Mouse (Mus musculus) adrenal gland, postnatal 36 days (tissue): ENCODE data around the gene Hsd11b2. TPM values are rescaled to one million over a fixed set of nuclear protein-coding genes. Genes with fewer than 3 reads are reported as not detected.
A peak's percentile ranks its signal among the peaks of the same experiment; 100 is the strongest.

ENCODE experiments used
- DNase-seq, 2 experiments: peaks; one replicate each; pipeline ENCODE4 v3.0.0; 2021; ENCODE audit warnings: mixed read lengths in 1 of 2
- total RNA-seq, 2 experiments: library from RNA; stranded (reverse); gene quantifications; 2 replicates each; pipeline ENCODE4 v1.2.3; 2021

Hsd11b2 gene
- total RNA-seq, 2 experiments from 2014 or later = 0.23 to 0.66 TPM

- no peak for DNase-seq
Observed at GRCm38 (mm10) chr8:105522890-105523289, 4.3 kb downstream of the Hsd11b2 start.

DNA sequence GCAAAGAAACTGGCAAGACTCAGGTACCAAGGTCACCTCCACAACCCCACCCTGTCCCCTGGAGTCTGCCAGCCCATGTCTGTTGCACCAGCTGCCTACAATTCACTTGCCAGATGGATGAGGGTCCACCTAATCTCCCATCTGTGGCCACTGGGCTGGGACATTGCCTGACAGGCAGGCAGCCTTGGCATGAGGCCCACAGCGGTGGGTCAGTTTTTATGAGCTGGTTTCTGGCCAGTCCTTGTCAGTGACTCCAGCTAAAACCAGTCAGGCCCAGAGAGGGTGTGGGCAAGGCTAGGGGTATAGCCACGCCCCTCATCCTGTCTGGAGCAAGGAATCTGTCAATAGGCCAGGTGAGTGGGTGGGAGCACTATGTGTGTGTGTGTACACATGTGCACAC is 8.6 kb downstream of the Hsd11b2 start:
- peak; percentile 39 to 69 for DNase-seq

DNA sequence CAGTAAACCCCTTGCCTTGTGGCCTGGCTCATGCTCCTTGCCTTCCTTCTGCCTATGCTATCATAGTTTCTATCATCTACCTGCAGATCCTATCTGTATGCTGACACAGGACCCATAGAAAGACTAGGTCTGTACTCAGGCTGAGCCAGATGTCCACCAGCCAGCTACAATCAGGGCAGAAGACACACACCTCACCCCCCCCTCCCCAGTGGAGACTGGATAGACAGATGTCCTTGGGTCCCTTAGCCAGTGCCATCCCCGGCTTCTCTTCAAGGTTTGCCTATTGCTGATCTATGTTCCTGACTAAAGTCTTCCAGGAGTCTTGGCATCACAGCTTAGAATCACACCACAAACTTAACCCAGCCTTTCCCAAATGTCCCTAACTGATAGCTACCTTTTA is 9.7 kb downstream of the Hsd11b2 start:
- DNase-seq = peak in 1 of 2 experiments; percentile 30

GRCm38 (mm10) chr8:105529271-105529670 is 10.7 kb downstream of the Hsd11b2 start:
- DNase-seq = peak; percentile 28 to 52

DNA sequence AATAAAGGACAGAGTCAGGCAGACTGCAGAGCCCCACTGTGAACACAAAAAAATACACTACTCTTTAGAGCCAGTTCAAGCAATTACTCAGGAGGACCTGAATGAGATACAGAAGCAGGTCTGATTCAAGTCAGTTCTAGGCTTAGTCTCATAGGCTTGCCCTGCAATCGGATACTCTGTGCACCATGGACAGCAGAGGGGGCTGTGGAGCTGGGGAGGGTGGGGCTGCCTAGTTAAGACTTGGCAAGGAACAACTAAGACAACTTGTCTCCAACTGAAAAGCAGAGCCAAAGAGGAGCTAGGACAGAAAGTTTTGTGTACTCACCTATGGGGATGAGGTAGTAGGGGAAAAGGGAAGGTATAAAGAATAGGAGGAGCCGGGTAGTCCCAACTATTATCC is 13.2 kb downstream of the Hsd11b2 start:
- DNase-seq = peak; percentile 71 to 77

DNA sequence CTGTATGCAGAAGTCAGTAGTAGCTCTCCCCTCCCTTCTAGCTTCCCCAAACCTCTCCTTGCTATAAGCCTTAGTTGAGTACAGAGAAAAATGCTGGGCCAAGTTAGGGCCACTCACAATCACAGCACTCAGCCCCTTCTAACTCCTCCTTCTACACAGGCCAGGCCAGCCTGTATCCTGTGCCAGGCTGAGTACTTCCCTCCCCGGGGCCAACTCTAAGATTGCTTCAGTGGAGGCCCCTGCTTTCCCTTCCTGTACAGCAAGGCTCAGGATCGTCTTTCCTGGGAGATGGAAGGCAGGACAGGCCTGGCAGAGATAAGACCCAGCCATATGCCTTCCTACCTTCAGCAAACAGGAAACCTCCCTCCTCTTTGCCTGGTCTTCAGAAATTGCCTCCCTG is 14.9 kb downstream of the Hsd11b2 start:
- DNase-seq = no peak

GRCm38 (mm10) chr8:105533892-105534329 is 15.4 kb downstream of the Hsd11b2 start:
- peak; percentile 82 to 86 for DNase-seq

DNA sequence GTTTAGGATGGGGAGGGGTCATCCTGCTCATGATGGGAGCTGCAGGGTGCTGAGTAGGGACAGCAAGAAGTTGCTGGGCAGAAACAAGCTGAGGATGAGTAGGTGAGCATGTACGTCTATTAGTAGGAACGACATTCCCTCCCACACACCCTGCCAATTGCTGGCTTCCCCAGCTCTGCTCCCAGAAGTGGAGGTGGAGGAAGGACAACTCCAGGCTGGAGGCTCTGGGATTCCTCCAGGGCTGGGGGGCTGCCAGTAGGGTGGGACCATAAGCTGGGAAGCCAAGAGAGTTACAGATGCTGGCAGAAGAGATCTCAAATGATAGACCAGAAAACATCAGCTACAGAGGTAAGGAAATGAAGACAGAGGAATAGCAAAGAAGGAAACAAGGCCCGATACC is 18.0 kb downstream of the Hsd11b2 start:
- no peak for DNase-seq

DNA sequence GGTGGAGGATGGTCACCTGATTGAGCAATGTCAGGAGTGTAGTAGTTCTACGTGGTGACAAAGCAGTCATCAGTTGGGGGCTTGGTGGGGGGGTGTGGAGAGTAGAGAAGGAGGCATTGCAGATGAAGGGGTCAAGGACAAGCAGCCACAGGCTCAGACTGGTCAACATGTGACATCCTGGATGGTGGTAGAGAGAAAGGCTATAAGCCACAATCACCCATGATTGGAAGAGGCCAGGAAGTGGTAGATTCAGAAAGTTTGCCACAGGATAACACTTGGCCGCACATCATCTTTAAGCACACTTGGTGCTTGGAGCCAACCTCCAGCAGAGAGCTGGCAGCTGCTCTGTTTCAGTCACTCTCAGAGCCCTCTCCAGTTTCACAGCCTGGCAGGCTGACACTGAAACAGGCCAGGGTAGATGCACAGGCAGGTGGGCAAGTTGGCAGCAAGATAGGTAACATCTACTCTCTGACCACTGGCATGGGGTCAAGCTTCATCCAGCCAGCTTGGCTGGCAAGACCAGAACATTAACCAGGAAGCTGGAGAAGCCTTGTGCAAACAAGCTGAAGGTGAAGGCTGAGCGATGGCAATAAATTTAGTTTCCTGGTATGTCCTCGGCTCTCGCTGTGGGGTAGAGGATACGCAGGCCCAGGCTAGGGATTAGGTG is 18.6 kb downstream of the Hsd11b2 start:
- peak; percentile 21 to 54 for DNase-seq

DNA sequence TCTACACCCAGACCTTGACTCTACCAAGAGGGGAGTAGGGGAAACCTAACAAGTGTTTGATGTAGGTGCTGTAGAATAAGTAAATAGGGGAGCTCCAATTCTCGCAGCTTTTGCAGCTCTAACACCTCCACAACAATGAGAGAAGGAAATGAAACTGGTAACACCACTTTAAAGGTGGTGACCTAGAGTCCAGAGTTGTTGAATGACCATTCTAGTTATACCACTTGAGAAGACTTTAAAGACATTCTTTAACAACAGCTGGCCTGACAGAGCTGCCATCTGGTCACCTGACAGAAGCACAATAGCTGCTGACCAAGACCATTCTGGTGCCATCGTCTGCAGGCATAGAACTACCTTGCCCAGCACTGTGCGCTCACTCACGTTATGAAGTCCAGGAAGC is 20.4 kb downstream of the Hsd11b2 start:
- DNase-seq = no peak

DNA sequence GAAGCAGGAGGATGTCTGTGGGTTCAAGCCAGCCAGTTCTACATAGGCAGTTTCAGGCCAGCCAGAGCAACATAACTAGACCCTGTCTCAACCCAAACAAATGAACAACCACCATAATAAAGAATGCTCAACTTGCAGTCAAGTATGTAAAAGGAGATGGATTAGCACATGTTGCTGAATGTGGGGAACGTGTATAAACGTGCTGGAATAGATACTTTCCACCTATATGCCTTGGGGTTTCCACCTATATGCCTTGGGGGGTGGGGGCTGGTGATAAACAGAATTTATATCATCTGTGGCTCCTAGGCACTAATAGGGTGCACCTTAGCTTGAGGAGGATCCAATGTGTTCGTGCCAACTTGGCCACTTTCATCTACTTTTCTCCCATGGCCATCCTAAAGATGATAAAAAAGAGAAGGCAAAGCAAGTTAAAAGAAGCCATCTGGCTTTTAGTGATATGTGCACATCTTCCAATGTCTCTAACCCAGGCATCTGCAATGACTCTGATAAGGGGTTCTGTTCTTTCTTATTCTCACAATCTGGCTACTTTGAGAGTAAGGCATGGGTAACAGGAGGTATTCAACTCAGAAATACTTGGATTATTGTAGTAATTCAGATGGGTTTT is 23.6 kb downstream of the Hsd11b2 start:
- DNase-seq = no peak

- DNase-seq = no peak
Observed at GRCm38 (mm10) chr8:105542808-105543207, 24.3 kb downstream of the Hsd11b2 start.

DNA sequence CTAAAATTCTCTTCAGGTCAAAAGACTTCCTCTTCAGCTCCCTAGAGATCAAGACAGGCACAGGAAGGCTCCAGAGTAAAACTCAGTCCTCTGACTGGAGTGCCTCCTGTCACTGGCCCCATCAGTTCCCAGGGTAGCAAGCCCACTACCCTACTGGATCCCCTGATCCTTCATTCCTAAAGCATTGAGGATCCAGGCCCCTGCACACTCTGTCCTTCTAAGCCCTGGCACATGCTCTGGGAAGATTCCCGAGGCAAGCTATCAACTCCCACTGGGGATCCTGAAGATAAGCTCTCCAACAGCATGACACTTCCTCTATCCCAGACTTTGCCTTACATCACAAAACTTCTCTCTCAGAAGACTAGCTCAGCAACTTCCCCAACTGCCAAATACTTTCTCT is 25.1 kb downstream of the Hsd11b2 start:
- no peak for DNase-seq

DNA sequence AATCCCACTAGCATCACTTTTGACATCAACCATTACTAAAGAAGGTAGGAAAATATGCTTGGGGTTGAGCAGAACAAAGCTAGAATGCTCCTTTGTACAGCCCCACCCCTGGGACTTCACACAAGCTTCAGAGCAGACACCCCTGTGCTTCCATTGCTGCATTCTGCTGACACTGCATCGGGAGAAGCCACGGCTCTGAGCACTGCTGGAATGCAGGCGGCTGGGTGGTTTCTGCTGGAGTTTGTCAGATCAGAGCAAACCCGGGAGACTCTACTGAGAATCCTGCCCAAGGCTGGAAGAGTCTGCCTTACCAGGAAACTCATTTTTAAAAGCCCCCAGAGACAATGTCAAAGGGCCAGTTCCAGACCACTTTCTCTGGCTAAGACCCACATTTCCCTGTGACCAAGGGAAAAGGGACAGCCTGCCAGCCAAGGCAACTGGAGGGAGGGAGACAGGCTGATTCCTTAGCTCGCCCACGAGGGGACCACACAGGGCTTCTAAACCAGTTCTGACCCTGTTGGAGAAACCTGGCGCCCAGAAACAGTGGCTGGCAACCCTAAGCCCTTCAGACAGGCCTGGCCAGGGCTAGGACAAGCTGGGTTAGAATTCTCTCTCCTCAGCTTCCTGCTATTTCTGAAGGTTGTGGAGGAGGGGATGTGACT is 26.1 kb downstream of the Hsd11b2 start:
- DNase-seq = no peak

- no peak for DNase-seq
Observed at GRCm38 (mm10) chr8:105545249-105545648, 26.7 kb downstream of the Hsd11b2 start.

GRCm38 (mm10) chr8:105546384-105547350 is 28.1 kb downstream of the Hsd11b2 start:
- peak in 1 of 2 experiments; percentile 39 for DNase-seq

- DNase-seq = peak in 1 of 2 experiments; percentile 16
Observed at GRCm38 (mm10) chr8:105549506-105549905, 31.0 kb downstream of the Hsd11b2 start.

DNA sequence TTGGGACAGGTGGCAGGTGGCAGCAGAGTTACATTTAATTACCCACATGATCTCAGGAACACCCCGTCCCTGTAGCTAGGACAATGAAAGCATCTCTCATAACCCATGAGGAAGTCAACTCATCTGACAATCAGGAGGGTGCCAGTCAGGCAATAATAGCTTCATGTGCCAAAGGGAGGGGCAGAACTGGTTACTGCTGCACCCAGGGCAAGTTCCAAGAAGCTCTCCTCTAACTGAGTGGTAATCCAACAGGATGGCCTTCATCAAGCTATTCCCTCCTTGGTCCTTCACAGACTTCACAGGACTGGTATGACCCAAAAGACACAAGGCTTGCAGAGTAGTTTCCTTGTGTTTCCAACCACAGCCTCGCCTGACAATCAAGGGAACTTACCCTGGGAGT is 31.5 kb downstream of the Hsd11b2 start:
- no peak for DNase-seq

DNA sequence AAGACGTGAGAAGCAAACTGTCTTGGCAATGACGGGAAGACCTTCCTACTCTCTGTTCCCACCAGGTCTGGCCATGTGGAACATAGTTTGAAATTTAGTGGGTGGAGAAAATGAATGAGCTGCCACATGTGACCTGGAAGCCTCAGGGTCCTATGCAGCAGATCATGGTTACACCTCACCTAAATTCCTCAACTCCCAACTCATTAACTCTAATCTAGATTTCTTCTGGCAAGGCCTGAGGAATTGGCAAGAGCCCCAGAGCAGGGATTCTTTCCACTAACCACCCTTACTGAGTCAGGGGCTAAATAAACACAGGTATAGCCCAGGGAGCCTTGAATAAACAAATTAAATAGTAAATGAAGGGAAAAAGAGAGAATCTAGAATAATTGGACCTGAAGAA is 33.5 kb downstream of the Hsd11b2 start:
- DNase-seq = no peak

GRCm38 (mm10) chr8:105552824-105553223 is 34.3 kb downstream of the Hsd11b2 start:
- no peak for DNase-seq

DNA sequence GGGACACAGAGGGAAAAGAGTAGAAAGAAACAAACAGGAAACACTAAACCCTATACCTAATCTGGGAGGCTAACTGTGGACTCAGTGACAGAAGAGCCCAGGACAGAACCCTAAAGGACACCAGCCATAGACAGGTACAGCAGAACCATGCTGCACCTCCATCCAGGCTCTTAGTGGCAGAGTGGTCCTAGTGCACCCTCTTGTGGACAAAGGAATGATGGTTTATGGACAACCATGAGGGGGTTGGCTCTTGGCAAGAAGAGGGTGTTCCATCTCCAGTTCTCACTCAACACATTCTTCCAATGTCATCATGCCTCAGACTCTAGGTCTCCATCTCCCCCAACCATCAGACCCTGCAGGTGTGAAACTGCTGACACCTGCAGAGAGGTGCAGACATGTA is 35.5 kb downstream of the Hsd11b2 start:
- peak; percentile 59 to 75 for DNase-seq

- DNase-seq = no peak
Observed at GRCm38 (mm10) chr8:105555230-105555629, 36.7 kb downstream of the Hsd11b2 start.
